Mouse (Mus musculus): ENCODE data around the gene Tnfrsf9. TPM values are rescaled to one million over a fixed set of nuclear protein-coding genes. Genes with fewer than 3 reads are reported as not detected.

Tnfrsf9 gene
- polyA plus RNA-seq, 1 experiment from 2014 or later = 1.0 TPM

GRCm38 (mm10) chr4:150939991-150940651, 25.8 kb downstream of the Tnfrsf9 start:
- no peak for ATAC-seq (ENCODE audit: insufficient number of reproducible peaks, insufficient read depth, low FRiP score, low TSS enrichment)
- Histone ChIP-seq H3K9me3 (no peaks in the 10 kb centered on the region), H3K27ac (no peak overlapping the region), H3K27me3 (no peaks in the 10 kb centered on the region), H3K36me3 (no peaks in the 10 kb centered on the region), H3K4me3 (no peak overlapping the region), H3K9ac (no peak overlapping the region), H3K4me2 (replicated peaks) (no peak overlapping the region), H3K4me1 (no peaks in the 10 kb centered on the region)
- 67% methylated on average over 13 of the region's 13 CpGs for WGBS

GRCm38 (mm10) chr4:150944707-150945106, 30.3 kb downstream of the Tnfrsf9 start:
- no peak overlapping the region for H3K4me3 ChIP-seq
- H3K36me3 ChIP-seq = no peaks in the 10 kb centered on the region
- 90% methylated on average over 7 of the region's 7 CpGs for WGBS
- no peaks in the 10 kb centered on the region for H3K4me1 ChIP-seq
- H3K27ac ChIP-seq = no peak overlapping the region
- H3K9me3 ChIP-seq = no peaks in the 10 kb centered on the region
- ATAC-seq (ENCODE audit: insufficient number of reproducible peaks, insufficient read depth, low FRiP score, low TSS enrichment) = no peak
- H3K9ac ChIP-seq = no peak overlapping the region
- H3K4me2 ChIP-seq (replicated peaks) = no peak overlapping the region
- H3K27me3 ChIP-seq = no peaks in the 10 kb centered on the region

- ATAC-seq (ENCODE audit: insufficient number of reproducible peaks, insufficient read depth, low FRiP score, low TSS enrichment) = no peak
- no peaks in the 10 kb centered on the region for H3K36me3 ChIP-seq
- no peaks in the 10 kb centered on the region for H3K9me3 ChIP-seq
- no peak overlapping the region for H3K9ac ChIP-seq
- 77% methylated on average over 10 of the region's 10 CpGs for WGBS
- H3K27ac ChIP-seq = no peak overlapping the region
- H3K27me3 ChIP-seq = no peaks in the 10 kb centered on the region
- H3K4me2 ChIP-seq (replicated peaks) = no peak overlapping the region
- H3K4me1 ChIP-seq = no peaks in the 10 kb centered on the region
- H3K4me3 ChIP-seq = no peak overlapping the region
Measured at GRCm38 (mm10) chr4:150950972-150951371, 36.6 kb downstream of the Tnfrsf9 start.

- WGBS = 70% methylated on average over 13 of the region's 13 CpGs
- Histone ChIP-seq H3K4me2 (replicated peaks) (no peak overlapping the region), H3K4me3 (no peak overlapping the region), H3K27ac (0 out of 2 replicates have a peak overlapping the region, but pooled peaks have one; percentile 18), H3K4me1 (0 out of 2 replicates have a peak, but pooled peaks cover 4% of the 10 kb centered on the region), H3K27me3 (no peaks in the 10 kb centered on the region), H3K9ac (no peak overlapping the region), H3K36me3 (no peaks in the 10 kb centered on the region), H3K9me3 (no peaks in the 10 kb centered on the region)
- ATAC-seq (ENCODE audit: insufficient number of reproducible peaks, insufficient read depth, low FRiP score, low TSS enrichment) = peak; percentile 57
Measured at GRCm38 (mm10) chr4:150956369-150957105, 42.2 kb downstream of the Tnfrsf9 start.

GRCm38 (mm10) chr4:150957106-150957458, 42.7 kb downstream of the Tnfrsf9 start:
- Histone ChIP-seq H3K9ac (no peak overlapping the region), H3K4me3 (no peak overlapping the region), H3K27ac (no peak overlapping the region), H3K4me1 (0 out of 2 replicates have a peak, but pooled peaks cover 4% of the 10 kb centered on the region), H3K9me3 (no peaks in the 10 kb centered on the region), H3K27me3 (no peaks in the 10 kb centered on the region), H3K4me2 (replicated peaks) (no peak overlapping the region), H3K36me3 (no peaks in the 10 kb centered on the region)
- peak; percentile 53; the same call in 1 of the 2 replicates for ATAC-seq (ENCODE audit: insufficient number of reproducible peaks, insufficient read depth, low FRiP score, low TSS enrichment)
- WGBS = 45% methylated on average over 1 of the region's 1 CpGs

GRCm38 (mm10) chr4:150958536-150958935, 44.2 kb downstream of the Tnfrsf9 start:
- Histone ChIP-seq H3K4me3 (no peak overlapping the region), H3K27ac (no peak overlapping the region), H3K9me3 (no peaks in the 10 kb centered on the region), H3K4me2 (replicated peaks) (no peak overlapping the region), H3K4me1 (0 out of 2 replicates have a peak, but pooled peaks cover 4% of the 10 kb centered on the region), H3K27me3 (no peaks in the 10 kb centered on the region), H3K9ac (no peak overlapping the region), H3K36me3 (no peaks in the 10 kb centered on the region)
- ATAC-seq (ENCODE audit: insufficient number of reproducible peaks, insufficient read depth, low FRiP score, low TSS enrichment) = no peak
- 78% methylated on average over 7 of the region's 7 CpGs for WGBS

GRCm38 (mm10) chr4:150962231-150962630, 47.9 kb downstream of the Tnfrsf9 start:
- ATAC-seq (ENCODE audit: insufficient number of reproducible peaks, insufficient read depth, low FRiP score, low TSS enrichment) = no peak
- H3K36me3 ChIP-seq = no peaks in the 10 kb centered on the region

GRCm38 (mm10) chr4:150963711-150964110, 49.3 kb downstream of the Tnfrsf9 start:
- H3K36me3 ChIP-seq = no peaks in the 10 kb centered on the region
- H3K27ac ChIP-seq = no peak overlapping the region
- no peak overlapping the region for H3K4me3 ChIP-seq
- H3K27me3 ChIP-seq = no peaks in the 10 kb centered on the region
- H3K4me1 ChIP-seq = no peaks in the 10 kb centered on the region
- H3K9me3 ChIP-seq = no peaks in the 10 kb centered on the region
- no peak overlapping the region for H3K9ac ChIP-seq
- no peak for ATAC-seq (ENCODE audit: insufficient number of reproducible peaks, insufficient read depth, low FRiP score, low TSS enrichment)
- no peak overlapping the region for H3K4me2 ChIP-seq (replicated peaks)
- WGBS = 82% methylated on average over 2 of the region's 2 CpGs

More at GRCm38 (mm10) chr4:150962231-150962630, 47.9 kb downstream of the Tnfrsf9 start:
- Histone ChIP-seq H3K4me2 (replicated peaks) (no peak overlapping the region), H3K27me3 (no peaks in the 10 kb centered on the region), H3K9me3 (no peaks in the 10 kb centered on the region), H3K27ac (no peak overlapping the region), H3K4me3 (no peak overlapping the region), H3K4me1 (no peaks in the 10 kb centered on the region), H3K9ac (no peak overlapping the region)
- WGBS = 68% methylated on average over 6 of the region's 6 CpGs

GRCm38 (mm10) chr4:150964635-150965554, 50.5 kb downstream of the Tnfrsf9 start:
- H3K9me3 ChIP-seq = no peaks in the 10 kb centered on the region
- no peak for ATAC-seq (ENCODE audit: insufficient number of reproducible peaks, insufficient read depth, low FRiP score, low TSS enrichment)
- peak overlapping the region; percentile 37 for H3K4me2 ChIP-seq (replicated peaks)
- H3K27me3 ChIP-seq = no peaks in the 10 kb centered on the region
- H3K4me3 ChIP-seq = no peak overlapping the region
- no peak overlapping the region for H3K9ac ChIP-seq
- H3K36me3 ChIP-seq = no peaks in the 10 kb centered on the region
- H3K27ac ChIP-seq = no peak overlapping the region
- WGBS = 13% methylated on average over 25 of the region's 25 CpGs
- H3K4me1 ChIP-seq = no peaks in the 10 kb centered on the region

- no peak overlapping the region for H3K27ac ChIP-seq
- H3K9ac ChIP-seq = no peak overlapping the region
- no peak overlapping the region for H3K4me2 ChIP-seq (replicated peaks)
- no peaks in the 10 kb centered on the region for H3K9me3 ChIP-seq
- no peak overlapping the region for H3K4me3 ChIP-seq
- 71% methylated on average over 11 of the region's 11 CpGs for WGBS
- H3K36me3 ChIP-seq = no peaks in the 10 kb centered on the region
- no peaks in the 10 kb centered on the region for H3K4me1 ChIP-seq
- no peaks in the 10 kb centered on the region for H3K27me3 ChIP-seq
- no peak for ATAC-seq (ENCODE audit: insufficient number of reproducible peaks, insufficient read depth, low FRiP score, low TSS enrichment)
Measured at GRCm38 (mm10) chr4:150965555-150965951, 51.2 kb downstream of the Tnfrsf9 start.

GRCm38 (mm10) chr4:150966556-150966955, 52.2 kb downstream of the Tnfrsf9 start:
- Histone ChIP-seq H3K4me2 (replicated peaks) (no peak overlapping the region), H3K9ac (no peak overlapping the region), H3K4me3 (no peak overlapping the region), H3K27ac (no peak overlapping the region), H3K4me1 (no peaks in the 10 kb centered on the region), H3K9me3 (no peaks in the 10 kb centered on the region), H3K36me3 (no peaks in the 10 kb centered on the region), H3K27me3 (no peaks in the 10 kb centered on the region)
- WGBS = 17% methylated on average over 7 of the region's 7 CpGs
- no peak for ATAC-seq (ENCODE audit: insufficient number of reproducible peaks, insufficient read depth, low FRiP score, low TSS enrichment)
